Mouse (Mus musculus): ENCODE results near the gene Acot1. TPM values are rescaled to one million over a fixed set of nuclear protein-coding genes. Genes with fewer than 3 reads are reported as not detected.
A peak's percentile ranks its signal among the peaks of the same experiment; 100 is the strongest.
"Not testable (repeated sequence)": the region's sequence is repeated elsewhere in the genome, so short reads cannot be mapped to it uniquely, and the experiment has no call there.

Acot1 gene
- total RNA-seq (2012; rRNA removed) (0.42 TPM in 1 of 2 replicates, not detected in the other), total RNA-seq (2014; rRNA removed) (not detected in 2 replicates), polyA plus RNA-seq (2012; ENCODE audit: insufficient read length, low read depth) (not detected in 2 replicates)

DNA sequence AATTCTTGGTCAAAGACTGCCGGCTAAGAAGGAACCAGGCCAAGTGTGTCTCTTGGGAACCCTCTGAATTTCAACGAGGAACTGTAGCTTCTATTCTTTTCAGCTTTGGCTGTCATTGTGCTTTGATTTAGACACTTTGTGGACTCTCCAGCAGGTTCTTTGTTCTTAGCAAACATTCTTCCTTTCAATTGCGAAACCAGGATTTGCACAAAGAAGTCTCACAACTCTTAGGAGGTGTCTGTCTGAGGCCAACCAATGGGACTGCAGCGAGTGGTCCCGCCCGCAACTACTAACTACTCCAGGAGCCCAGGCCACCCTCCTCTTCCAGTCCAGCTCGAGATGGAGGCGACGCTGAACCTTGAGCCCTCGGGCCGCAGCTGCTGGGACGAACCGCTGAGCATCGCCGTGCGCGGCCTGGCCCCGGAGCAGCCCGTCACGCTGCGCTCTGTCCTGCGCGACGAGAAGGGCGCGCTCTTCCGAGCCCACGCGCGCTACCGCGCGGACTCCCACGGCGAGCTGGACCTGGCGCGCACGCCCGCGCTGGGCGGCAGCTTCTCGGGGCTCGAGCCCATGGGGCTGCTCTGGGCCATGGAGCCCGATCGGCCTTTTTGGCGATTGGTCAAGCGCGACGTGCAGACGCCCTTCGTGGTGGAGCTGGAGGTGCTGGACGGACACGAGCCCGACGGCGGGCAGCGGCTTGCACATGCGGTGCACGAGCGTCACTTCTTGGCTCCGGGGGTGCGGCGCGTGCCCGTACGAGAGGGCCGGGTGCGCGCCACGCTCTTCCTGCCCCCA, at the start of gene Acot1:
Gene Acot1 (plus strand): TSS at position 320 of the 795 bp plus-strand sequence.
- H3K4me1 ChIP-seq (ENCODE audit: control insufficient read depth in 1 of 2, insufficient read depth in 2 of 2); H3K4me3 ChIP-seq (replicated peaks in 1 of 3; ENCODE audit: low read depth in 2 of 3, low read length in 2 of 3, poor library complexity in 1 of 3); H3K27me3 ChIP-seq (replicated peaks); H3K4me2 ChIP-seq (ENCODE audit: insufficient read depth, low read depth, poor library complexity, severe bottlenecking); DNase-seq (ENCODE audit: extremely low read depth); dilution Hi-C loops (cut with MboI; ENCODE audit: extremely low pct_ligation_motif_present, extremely low pct_unique_long_range_greater_than_20kb, low sequenced_read_pairs); in situ Hi-C loops (cut with MboI; ENCODE audit: low pct_ligation_motif_present, low pct_unique_long_range_greater_than_20kb, low sequenced_read_pairs); H3K36me3 ChIP-seq (replicated peaks in 1 of 2; ENCODE audit: control insufficient read depth in 1 of 2, insufficient read depth in 1 of 2, low read length in 1 of 2); H3K9me3 ChIP-seq (replicated peaks; ENCODE audit: low read length); H3K27ac ChIP-seq (ENCODE audit: insufficient read depth, low read depth); H3K79me2 ChIP-seq (replicated peaks; ENCODE audit: control insufficient read depth, extremely low read depth, insufficient read depth, poor library complexity, severe bottlenecking); H3K9ac ChIP-seq (ENCODE audit: insufficient read depth, low read depth): not testable (repeated sequence)

DNA sequence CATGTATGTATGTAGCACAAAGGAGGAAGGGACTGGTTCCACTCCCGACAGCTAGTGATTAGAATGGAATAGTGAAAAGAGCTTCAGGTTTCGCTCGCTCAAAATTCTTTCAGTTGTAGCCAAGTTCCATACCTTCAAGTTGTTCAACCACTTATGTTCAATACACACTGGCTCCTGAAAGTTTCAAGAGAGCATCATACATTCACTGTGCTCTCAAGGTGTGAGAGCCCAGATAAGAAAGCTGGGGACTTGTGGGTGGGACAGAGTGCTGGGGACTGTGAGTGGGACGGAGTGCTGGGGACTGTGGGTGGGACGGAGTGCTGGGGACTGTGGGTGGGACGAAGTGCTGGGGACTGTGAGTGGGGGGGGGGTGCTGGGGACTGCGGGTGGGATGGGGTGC, 44.1 kb upstream of the Acot1 start:
- no peak overlapping the region for H3K4me2 ChIP-seq (ENCODE audit: insufficient read depth, low read depth, poor library complexity, severe bottlenecking)
- DNase-seq (ENCODE audit: extremely low read depth) = no peak
- no peaks in the 10 kb centered on the region for H3K36me3 ChIP-seq (replicated peaks in 1 of 2; ENCODE audit: control insufficient read depth in 1 of 2, insufficient read depth in 1 of 2, low read length in 1 of 2)
- no peak for TF ChIP-seq MAX (IDR thresholded peaks at IDR 0.05; ENCODE audit: low read length)
- H3K4me1 ChIP-seq (ENCODE audit: control insufficient read depth in 1 of 2, insufficient read depth in 2 of 2) = peaks cover 0 to 2% of the 10 kb centered on the region in 2 experiments; a peak in 1 of 4 replicates
- H3K9me3 ChIP-seq (replicated peaks; ENCODE audit: low read length) = no peaks in the 10 kb centered on the region
- no peaks in the 10 kb centered on the region for H3K27me3 ChIP-seq (replicated peaks)
- no peak overlapping the region for H3K27ac ChIP-seq (ENCODE audit: insufficient read depth, low read depth)
- dilution Hi-C loops (cut with MboI; ENCODE audit: extremely low pct_ligation_motif_present, extremely low pct_unique_long_range_greater_than_20kb, low sequenced_read_pairs) = no loop called here
- in situ Hi-C loops (cut with MboI; ENCODE audit: low pct_ligation_motif_present, low pct_unique_long_range_greater_than_20kb, low sequenced_read_pairs) = loop anchor here (25.0 kb wide), 2 partner anchors 97 to 297 kb away; partner anchors contain the start of genes Acot3 and Acot5
- H3K79me2 ChIP-seq (replicated peaks; ENCODE audit: control insufficient read depth, extremely low read depth, insufficient read depth, poor library complexity, severe bottlenecking) = no peaks in the 10 kb centered on the region
- H3K4me3 ChIP-seq (replicated peaks in 1 of 3; ENCODE audit: low read depth in 2 of 3, low read length in 2 of 3, poor library complexity in 1 of 3) = no peak overlapping the region
- H3K9ac ChIP-seq (ENCODE audit: insufficient read depth, low read depth) = no peak overlapping the region

DNA sequence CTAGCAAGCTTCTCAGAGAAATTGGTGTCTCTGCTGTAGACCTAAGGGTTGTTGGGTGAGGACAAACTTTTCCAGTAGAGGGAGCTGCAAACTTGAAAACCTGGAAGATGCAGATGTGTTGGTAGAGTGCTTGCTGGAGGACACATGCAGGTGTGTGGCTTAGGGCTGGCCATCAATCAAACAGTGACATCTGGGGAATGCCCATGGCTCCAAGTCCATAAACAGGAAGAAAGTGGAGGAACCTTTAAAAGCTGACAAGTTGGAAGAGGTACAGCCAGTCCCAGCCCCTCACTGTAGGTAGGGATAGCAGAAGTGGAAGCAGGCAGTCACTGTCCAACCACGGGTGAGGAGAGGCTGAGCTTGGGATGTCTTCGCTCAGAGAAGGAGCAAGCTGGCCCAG, 37.2 kb upstream of the Acot1 start:
- DNase-seq (ENCODE audit: extremely low read depth) = peak; percentile 73
- peak; percentile 84 for TF ChIP-seq TCF12 (IDR thresholded peaks at IDR 0.05; ENCODE audit: low read depth, low read length)
- no peak for TF ChIP-seq NRF1 (IDR thresholded peaks at IDR 0.05; ENCODE audit: low read depth, low read length)
- TF ChIP-seq IRF4 (IDR thresholded peaks at IDR 0.05; ENCODE audit: low read depth, low read length) = no peak
- peak; percentile 82 for TF ChIP-seq SMC3 (IDR thresholded peaks at IDR 0.05; ENCODE audit: low read depth, low read length)
- no peak for TF ChIP-seq ETS1 (conservative IDR thresholded peaks at IDR 0.05; ENCODE audit: low read depth, low read length)
- TF ChIP-seq ZNF384 (IDR thresholded peaks at IDR 0.05; ENCODE audit: low read depth, low read length) = no peak
- 0 out of 2 replicates have a peak, but pooled peaks have one; percentile 23 for TF ChIP-seq MEF2A (IDR thresholded peaks at IDR 0.05; ENCODE audit: borderline replicate concordance, low read depth, low read length)
- TF ChIP-seq MAFK (IDR thresholded peaks at IDR 0.05; ENCODE audit: insufficient replicate concordance, low read length) = no peak
- TF ChIP-seq GABPA (IDR thresholded peaks at IDR 0.05; ENCODE audit: insufficient replicate concordance, low read depth, low read length) = no peak
- TF ChIP-seq EP300 (IDR thresholded peaks at IDR 0.05; ENCODE audit: low read length) = no peak; the same call in 1 of the 2 replicates
- TF ChIP-seq E2F4 (IDR thresholded peaks at IDR 0.05; ENCODE audit: insufficient replicate concordance, low read depth, low read length) = no peak
- no peak for TF ChIP-seq NELFE (IDR thresholded peaks at IDR 0.05; ENCODE audit: low read depth, low read length)
- TF ChIP-seq USF2 (conservative IDR thresholded peaks at IDR 0.05; ENCODE audit: low read depth, low read length) = no peak
- TF ChIP-seq MXI1 (IDR thresholded peaks at IDR 0.05; ENCODE audit: low read depth, low read length) = no peak
- TF ChIP-seq ELF1 (IDR thresholded peaks at IDR 0.05; ENCODE audit: low read depth, low read length) = 0 out of 2 replicates have a peak, but pooled peaks have one; percentile 41
- TF ChIP-seq USF1 (IDR thresholded peaks at IDR 0.05; ENCODE audit: low read depth, low read length) = no peak
- peak; percentile 45 to 92; a peak in 3 of 4 replicates for TF ChIP-seq CTCF (conservative IDR thresholded peaks at IDR 0.05 in 1 of 2, IDR thresholded peaks at IDR 0.05 in 1 of 2; ENCODE audit: low read depth in 2 of 2, low read length in 2 of 2)
- peak; percentile 76; the same call in 1 of the 2 replicates for TF ChIP-seq MYC (IDR thresholded peaks at IDR 0.05; ENCODE audit: low read depth, low read length)
- no peak for TF ChIP-seq POLR2AphosphoS2 (IDR thresholded peaks at IDR 0.05; ENCODE audit: low read depth, low read length)
- 0 out of 2 replicates have a peak, but pooled peaks have one; percentile 22 for TF ChIP-seq BHLHE40 (IDR thresholded peaks at IDR 0.05; ENCODE audit: low read depth, low read length)
- peak; percentile 39; the same call in 1 of the 2 replicates for TF ChIP-seq ZC3H11A (IDR thresholded peaks at IDR 0.05; ENCODE audit: low read depth, low read length)
- no peak for TF ChIP-seq JUND (conservative IDR thresholded peaks at IDR 0.05; ENCODE audit: low read depth, low read length)

More for the DNA sequence above, 37.2 kb upstream of the Acot1 start:
- H3K4me1 ChIP-seq (ENCODE audit: control insufficient read depth in 1 of 2, insufficient read depth in 2 of 2) = peaks cover 3 to 8% of the 10 kb centered on the region in 2 experiments; a peak in 3 of 4 replicates
- H3K27ac ChIP-seq (ENCODE audit: insufficient read depth, low read depth) = no peak overlapping the region
- peak overlapping the region; percentile 42 for H3K4me2 ChIP-seq (ENCODE audit: insufficient read depth, low read depth, poor library complexity, severe bottlenecking)
- peaks cover 9% of the 10 kb centered on the region for H3K9me3 ChIP-seq (replicated peaks; ENCODE audit: low read length)
- dilution Hi-C loops (cut with MboI; ENCODE audit: extremely low pct_ligation_motif_present, extremely low pct_unique_long_range_greater_than_20kb, low sequenced_read_pairs) = no loop called here
- H3K27me3 ChIP-seq (replicated peaks) = no peaks in the 10 kb centered on the region
- H3K4me3 ChIP-seq (replicated peaks in 1 of 3; ENCODE audit: low read depth in 2 of 3, low read length in 2 of 3, poor library complexity in 1 of 3) = no peak overlapping the region
- in situ Hi-C loops (cut with MboI; ENCODE audit: low pct_ligation_motif_present, low pct_unique_long_range_greater_than_20kb, low sequenced_read_pairs) = loop anchor here (25.0 kb wide), 2 partner anchors 90 to 290 kb away; partner anchors contain the start of genes Acot3 and Acot5
- no peaks in the 10 kb centered on the region for H3K36me3 ChIP-seq (replicated peaks in 1 of 2; ENCODE audit: control insufficient read depth in 1 of 2, insufficient read depth in 1 of 2, low read length in 1 of 2)
- H3K9ac ChIP-seq (ENCODE audit: insufficient read depth, low read depth) = no peak overlapping the region
- no peaks in the 10 kb centered on the region for H3K79me2 ChIP-seq (replicated peaks; ENCODE audit: control insufficient read depth, extremely low read depth, insufficient read depth, poor library complexity, severe bottlenecking)

All from CH12.LX (cell line).